Mouse (Mus musculus) ES-Bruce4 (cell line): ENCODE measurements around the gene Erc2. TPM values are rescaled to one million over a fixed set of nuclear protein-coding genes. Genes with fewer than 3 reads are reported as not detected.

ENCODE experiments used
- H3K27ac ChIP-seq: 2 replicates; pipeline ENCODE4 v1.5.1; 2012; ENCODE audit warnings: low read length, inconsistent platforms; ENCODE audit not compliant: insufficient read depth
- H3K27me3 ChIP-seq: 2 replicates; pipeline ENCODE4 v1.6.1; 2012; ENCODE audit warnings: mild to moderate bottlenecking, low read length, inconsistent platforms; ENCODE audit not compliant: control insufficient read depth, poor library complexity, insufficient read depth, severe bottlenecking
- H3K36me3 ChIP-seq: 2 replicates; pipeline ENCODE4 v1.6.1; 2012; ENCODE audit warnings: inconsistent platforms, mild to moderate bottlenecking, low read length, moderate library complexity; ENCODE audit not compliant: control insufficient read depth, poor library complexity, insufficient read depth, severe bottlenecking
- H3K4me1 ChIP-seq: one replicate; pipeline ENCODE4 v1.8.1; 2011; ENCODE audit warnings: low read length; ENCODE audit not compliant: control insufficient read depth, insufficient read depth
- H3K4me3 ChIP-seq: 2 replicates; pipeline ENCODE4 v1.5.1; 2011; ENCODE audit warnings: low read depth, mild to moderate bottlenecking, low read length
- H3K9ac ChIP-seq: 2 replicates; pipeline ENCODE4 v1.6.1; 2012; ENCODE audit warnings: low read depth, mild to moderate bottlenecking, inconsistent platforms; ENCODE audit not compliant: poor library complexity, severe bottlenecking
- H3K9me3 ChIP-seq: replicated peaks from 2 replicates; pipeline ENCODE4 v1.6.1; 2012; ENCODE audit warnings: mild to moderate bottlenecking, low read length, inconsistent platforms; ENCODE audit not compliant: control insufficient read depth, poor library complexity, insufficient read depth, severe bottlenecking
- CTCF ChIP-seq: IDR thresholded peaks from one replicate; pipeline ENCODE4 v1.8.1; 2011; ENCODE audit warnings: low read depth, low read length
- EP300 ChIP-seq: IDR thresholded peaks from 2 replicates; pipeline ENCODE4 v1.6.1; 2011; ENCODE audit warnings: low read depth, low read length; ENCODE audit not compliant: insufficient read depth
- POLR2A ChIP-seq: IDR thresholded peaks from one replicate; pipeline ENCODE4 v1.8.1; 2011; ENCODE audit warnings: low read length; ENCODE audit not compliant: insufficient read depth
- polyA plus RNA-seq: library from polyadenylated mRNA; stranded (reverse); fragments of >200 nt; gene quantifications from 2 replicates; pipeline ENCODE4 v1.2.4, GENCODE M21; 2011; ENCODE audit warnings: low read depth; ENCODE audit not compliant: missing spikeins, insufficient read depth, insufficient read length

The Erc2 gene
- polyA plus RNA-seq, 1 experiment, result 10.0 TPM

DNA sequence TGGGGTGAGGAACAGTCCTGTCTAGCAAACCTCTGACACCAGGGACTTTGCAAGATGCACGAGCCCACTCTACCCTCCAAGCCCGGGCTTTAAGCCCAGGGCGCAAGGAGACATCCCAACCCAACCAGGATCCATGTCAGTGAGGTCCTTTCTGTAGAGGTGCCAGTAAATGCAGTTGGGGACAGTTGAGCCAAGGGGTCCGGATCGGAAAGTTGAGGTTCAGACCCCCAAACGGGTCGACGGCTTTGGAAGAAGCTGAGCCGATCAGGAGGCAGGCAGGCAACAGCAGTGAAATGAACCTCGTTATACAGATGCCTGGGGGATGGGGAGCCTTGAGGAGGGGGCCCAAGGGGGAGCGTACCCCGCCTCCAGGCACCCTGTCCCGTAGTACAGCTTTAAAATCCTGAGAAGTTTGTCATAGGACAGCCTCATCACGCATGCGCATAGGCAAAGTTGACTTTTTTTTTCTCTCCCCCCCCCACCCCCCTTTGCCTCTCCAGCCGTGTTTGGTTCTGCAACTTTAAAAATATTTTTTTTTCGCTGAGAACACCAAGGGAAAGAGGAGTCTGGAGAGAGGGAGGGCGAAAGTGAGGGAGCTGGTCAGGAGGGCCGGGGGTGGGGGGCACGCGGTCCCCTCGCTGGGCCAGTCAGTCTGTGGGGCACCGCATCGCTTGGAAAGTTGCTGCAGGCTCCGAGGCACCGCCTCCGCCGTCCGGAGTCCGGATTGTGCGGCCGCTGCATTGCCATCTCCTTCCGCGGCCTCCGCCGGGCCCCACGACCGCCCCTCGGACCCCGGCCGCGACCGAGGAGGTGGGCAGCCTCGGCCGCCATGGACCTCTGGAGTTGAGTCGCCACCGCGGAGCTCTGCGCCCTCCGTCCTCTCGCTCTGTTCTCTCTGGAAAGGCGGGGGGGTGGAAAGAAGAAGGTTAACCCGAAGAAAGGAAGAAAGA lies 882.1 kb downstream of the Erc2 start, which contains the start of gene Wnt5a:
Gene Wnt5a (plus strand): TSS at position 650 of the 950 bp plus-strand sequence.
- H3K4me1 ChIP-seq, result no peaks in the 10 kb centered on the region
- no peak within 1 kb of the TSS for H3K27ac ChIP-seq
- no peaks in the 10 kb centered on the region for H3K9me3 ChIP-seq
- TF ChIP-seq POLR2A (no peak), CTCF (no peak)
- peak within 1 kb of the TSS; percentile 48 for H3K4me3 ChIP-seq
- peaks cover 36% of the 10 kb centered on the region for H3K27me3 ChIP-seq
- peak within 1 kb of the TSS; percentile 47; the same call in 1 of the 2 replicates for H3K9ac ChIP-seq
- no peaks in the 10 kb centered on the region for H3K36me3 ChIP-seq

DNA sequence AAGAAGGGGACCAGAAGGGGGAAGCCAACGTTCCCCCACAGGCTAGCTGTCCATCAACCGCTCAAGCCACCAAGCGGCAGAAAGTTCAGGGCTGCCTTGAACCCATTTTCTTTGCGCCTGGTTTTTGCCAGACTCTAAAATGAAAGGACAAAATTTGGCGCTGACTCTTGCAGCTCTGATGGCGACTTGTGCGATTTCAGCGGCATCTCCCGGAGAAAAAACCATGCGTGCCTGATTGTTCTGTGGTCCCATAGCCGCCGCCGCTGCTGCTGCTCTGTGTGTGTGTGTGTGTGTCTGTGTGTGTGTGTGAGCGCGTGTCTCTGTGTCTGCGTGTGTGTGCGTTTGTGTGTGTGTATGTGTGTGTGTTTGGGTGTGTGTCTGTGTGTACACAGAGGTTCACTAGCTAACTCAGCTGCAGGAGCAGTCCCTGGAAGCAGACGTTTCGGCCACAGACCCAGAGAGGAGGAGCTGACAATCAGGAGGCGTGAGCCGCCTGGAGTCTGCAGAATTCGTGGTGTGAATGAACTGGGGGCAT lies 882.9 kb downstream of the Erc2 start:
- no peaks in the 10 kb centered on the region for H3K36me3 ChIP-seq
- H3K9ac ChIP-seq, result peak overlapping the region; percentile 47; the same call in 1 of the 2 replicates
- no peaks in the 10 kb centered on the region for H3K4me1 ChIP-seq
- no peaks in the 10 kb centered on the region for H3K9me3 ChIP-seq
- TF ChIP-seq CTCF (no peak), POLR2A (no peak), EP300 (no peak)
- H3K27ac ChIP-seq, result no peak overlapping the region
- peaks cover 39% of the 10 kb centered on the region for H3K27me3 ChIP-seq
- peak overlapping the region; percentile 48 for H3K4me3 ChIP-seq

DNA sequence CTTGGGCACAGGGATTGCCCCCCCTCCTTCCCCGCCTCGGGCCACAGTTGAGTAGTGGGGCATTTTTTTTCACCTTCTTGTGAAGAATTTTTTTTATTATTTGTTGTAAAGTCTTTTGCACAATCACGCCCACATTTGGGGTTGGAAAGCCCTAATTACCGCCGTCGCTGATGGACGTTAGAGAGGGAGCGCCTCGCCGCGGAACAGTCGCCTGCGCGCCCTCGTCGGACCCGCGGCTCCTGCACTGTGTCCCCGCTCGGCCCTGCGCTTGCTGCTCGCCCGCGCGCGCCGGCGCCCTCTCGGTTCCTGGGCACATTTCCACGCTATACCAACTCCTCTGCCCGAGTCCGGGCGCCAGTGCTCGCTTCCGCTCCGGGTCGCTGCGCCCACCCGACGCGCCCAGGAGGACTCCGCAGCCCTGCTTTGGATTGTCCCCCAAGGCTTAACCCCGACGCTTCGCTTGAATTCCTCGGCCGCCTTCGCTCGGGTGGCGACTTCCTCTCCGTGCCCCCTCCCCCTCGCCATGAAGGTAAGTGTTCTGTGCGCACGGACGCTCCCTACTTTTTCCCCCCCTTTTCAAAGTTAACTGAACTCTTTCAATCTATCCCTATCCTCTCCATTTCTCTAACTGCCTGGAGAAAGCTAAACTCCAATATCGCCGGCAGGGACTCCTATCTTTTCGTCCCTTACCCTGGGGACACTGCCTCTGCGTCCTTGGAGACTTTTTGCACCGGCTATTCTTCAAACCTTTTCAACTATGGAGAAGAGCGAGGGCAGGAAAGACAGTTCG lies 883.6 kb downstream of the Erc2 start:
- TF ChIP-seq EP300, result no peak
- Histone ChIP-seq H3K9me3 (no peaks in the 10 kb centered on the region), H3K4me1 (no peaks in the 10 kb centered on the region), H3K9ac (no peak overlapping the region), H3K27ac (no peak overlapping the region), H3K27me3 (peaks cover 45% of the 10 kb centered on the region), H3K36me3 (no peaks in the 10 kb centered on the region), H3K4me3 (peak overlapping the region; percentile 48)

DNA sequence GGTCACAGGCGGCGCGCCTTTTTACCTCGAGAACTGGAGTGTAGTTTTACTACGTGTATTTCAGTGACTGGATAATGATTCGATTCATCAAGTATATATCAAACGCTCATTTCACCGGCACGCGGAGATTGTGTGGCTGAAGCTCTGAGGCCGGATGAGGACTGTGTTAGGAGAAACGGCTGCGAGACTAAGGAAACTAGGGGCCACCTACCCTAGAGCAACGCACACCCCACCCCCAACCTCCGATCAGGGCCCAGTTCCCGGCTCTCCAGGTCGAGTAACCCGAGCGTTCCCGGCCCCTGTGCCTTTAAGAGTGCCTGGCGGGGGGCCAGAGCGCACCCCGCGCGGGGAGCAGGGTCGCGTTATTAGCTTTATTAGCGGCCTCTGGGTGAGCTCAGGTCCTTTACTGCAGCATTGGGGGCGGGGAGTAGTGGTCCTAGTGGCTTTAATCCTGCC lies 884.2 kb downstream of the Erc2 start:
- Histone ChIP-seq H3K27me3 (peaks cover 50% of the 10 kb centered on the region), H3K4me3 (peak overlapping the region; percentile 48), H3K36me3 (no peaks in the 10 kb centered on the region), H3K27ac (no peak overlapping the region), H3K4me1 (no peaks in the 10 kb centered on the region), H3K9ac (no peak overlapping the region), H3K9me3 (no peaks in the 10 kb centered on the region)
- TF ChIP-seq CTCF (no peak), POLR2A (no peak), EP300 (no peak)

DNA sequence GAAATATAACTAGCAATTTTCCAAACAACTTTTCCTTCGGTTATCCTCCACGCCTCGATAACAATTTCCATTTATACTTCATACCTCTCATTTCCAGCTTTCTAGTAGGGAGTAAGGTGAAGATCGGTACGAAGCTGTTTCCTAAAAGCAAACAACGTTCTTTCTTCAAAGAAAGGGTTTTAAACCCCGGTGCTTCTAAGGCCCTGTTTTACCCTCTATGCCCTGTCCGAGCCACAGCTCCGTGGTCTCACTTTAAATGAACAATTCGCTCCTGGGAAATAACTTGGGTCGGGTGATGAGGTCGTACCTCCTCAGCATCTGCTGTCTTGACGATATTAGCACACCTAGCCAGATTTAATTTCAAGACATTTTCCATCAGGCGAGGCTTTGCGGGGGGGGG lies 884.8 kb downstream of the Erc2 start:
- Histone ChIP-seq H3K36me3 (no peaks in the 10 kb centered on the region), H3K4me1 (peaks cover 1% of the 10 kb centered on the region), H3K27ac (no peak overlapping the region), H3K9ac (no peak overlapping the region), H3K9me3 (no peaks in the 10 kb centered on the region), H3K4me3 (no peak overlapping the region), H3K27me3 (peaks cover 50% of the 10 kb centered on the region)
- TF ChIP-seq EP300 (no peak), CTCF (no peak), POLR2A (no peak)

DNA sequence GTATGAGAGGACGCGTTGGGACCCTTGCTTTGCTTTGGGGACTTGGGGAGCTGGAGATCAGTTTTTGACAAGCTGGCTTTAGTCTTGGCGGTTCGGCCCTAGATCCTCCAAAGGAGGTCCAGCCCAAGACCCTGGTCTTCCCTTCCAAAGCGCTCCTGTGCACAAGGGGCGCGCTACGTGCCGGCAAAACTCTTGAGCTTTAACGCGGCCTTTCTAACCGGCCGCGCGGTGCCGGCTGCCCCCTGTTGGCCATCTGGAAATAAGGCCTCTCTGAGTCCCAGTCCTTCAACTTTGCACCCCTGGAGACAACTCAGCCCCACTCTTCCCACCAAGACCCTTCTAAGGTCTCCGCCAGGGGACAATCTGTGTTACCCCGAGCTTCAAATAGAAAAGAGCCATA lies 885.2 kb downstream of the Erc2 start:
- peaks cover 52% of the 10 kb centered on the region for H3K27me3 ChIP-seq
- no peaks in the 10 kb centered on the region for H3K9me3 ChIP-seq
- H3K4me1 ChIP-seq, result peaks cover 1% of the 10 kb centered on the region
- peak overlapping the region; percentile 41 for H3K4me3 ChIP-seq
- H3K27ac ChIP-seq, result no peak overlapping the region
- TF ChIP-seq EP300, result no peak
- peak; percentile 68 for TF ChIP-seq CTCF
- no peak overlapping the region for H3K9ac ChIP-seq
- H3K36me3 ChIP-seq, result no peaks in the 10 kb centered on the region
